In genomic region chr11:90664345-90664986, GRCm38 (mm10) we compare ENCODE assay signal across 9 mouse cellular contexts. TPM values are rescaled to one million over a fixed set of nuclear protein-coding genes. Genes with fewer than 3 reads are reported as not detected.
DNase-seq lines count a peak whose midpoint lies in the region; ATAC-seq and TF ChIP-seq lines count a peak whose summit lies in the region.
"Had no signal": no experiment of that assay in that cellular context is flagged by ENCODE, and none has a peak within 500 bp of the region (broad histone marks: within the 10 kb centered on the region; RNA-seq: fewer than 3 reads in every experiment).

No protein-coding gene starts in this region.

- H3K27me3 ChIP-seq in kidney, embryonic 15.5 days, result no peaks in the 10 kb centered on the region
- H3K27me3 ChIP-seq in limb, embryonic 14.5 days (ENCODE audit: control insufficient read depth, insufficient read depth, low read length), result no peaks in the 10 kb centered on the region
- no peaks in the 10 kb centered on the region for H3K27me3 ChIP-seq in small intestine, adult 2 months (ENCODE audit: control insufficient read depth, insufficient read depth, low read length)
- H3K27me3 ChIP-seq: Patski had no signal

- H3K9ac ChIP-seq in kidney, embryonic 15.5 days, result no peak overlapping the region
- H3K9ac ChIP-seq in limb, embryonic 14.5 days (ENCODE audit: low read depth, low read length, severe bottlenecking), result no peak overlapping the region

- peak; percentile 76 for ATAC-seq in kidney, embryonic 15.5 days (replicated peaks; ENCODE audit: low FRiP score)
- ATAC-seq in limb, embryonic 14.5 days (ENCODE audit: low FRiP score, low read depth), result no peak
- no peak for ATAC-seq in granulocyte monocyte progenitor cell, adult 5-6 weeks (replicated peaks; ENCODE audit: poor library complexity, severe bottlenecking)
- ATAC-seq: Patski had no signal

- H3K4me2 ChIP-seq in kidney, embryonic 15.5 days, result peak overlapping the region; percentile 32
- H3K4me2 ChIP-seq in limb, embryonic 14.5 days (replicated peaks; ENCODE audit: low read depth, low read length, severe bottlenecking), result peak overlapping the region; percentile 36

- no peak for DNase-seq in kidney, postnatal 36 days
- DNase-seq in limb, embryonic 14.5 days (ENCODE audit: low spot score), result no peak
- DNase-seq in adrenal gland, postnatal 25 days, result no peak
- no peak for DNase-seq in heart, adult 8-10 months (ENCODE audit: low spot score)

- H3K9me3 ChIP-seq in kidney, embryonic 15.5 days (replicated peaks), result no peaks in the 10 kb centered on the region
- no peaks in the 10 kb centered on the region for H3K9me3 ChIP-seq in limb, embryonic 14.5 days (ENCODE audit: control insufficient read depth, low read length)

- peak overlapping the region; percentile 78 for H3K27ac ChIP-seq in kidney, embryonic 15.5 days
- H3K27ac ChIP-seq in embryonic fibroblast, embryonic 13.5 days (ENCODE audit: insufficient read depth, low read length), result peak overlapping the region; percentile 82
- peak overlapping the region; percentile 84 for H3K27ac ChIP-seq in limb, embryonic 14.5 days (replicated peaks; ENCODE audit: low read depth, low read length)
- H3K27ac ChIP-seq in small intestine, adult 2 months (ENCODE audit: insufficient read depth, low read depth, low read length), result peak overlapping the region; percentile 39; the same call in 1 of the 2 replicates

- TF ChIP-seq POLR2A in embryonic fibroblast, embryonic 13.5 days (IDR thresholded peaks at IDR 0.05; ENCODE audit: low read depth, low read length), result no peak
- no peak for TF ChIP-seq POLR2A in limb, embryonic 14.5 days (IDR thresholded peaks at IDR 0.05; ENCODE audit: borderline replicate concordance, extremely low read depth, insufficient read depth, insufficient read length)
- TF ChIP-seq POLR2A in small intestine, adult 2 months (IDR thresholded peaks at IDR 0.05; ENCODE audit: low read depth, low read length), result no peak

- 4% methylated on average over 8 of the region's 8 CpGs for WGBS in kidney, embryonic 15.5 days
- WGBS in limb, embryonic 14.5 days, result 4% methylated on average over 7 of the region's 8 CpGs
- WGBS in small intestine, adult 2 months, result 26% methylated on average over 8 of the region's 8 CpGs

- no peak overlapping the region for H3K4me3 ChIP-seq in kidney, embryonic 15.5 days (replicated peaks)
- H3K4me3 ChIP-seq in embryonic fibroblast, embryonic 13.5 days (ENCODE audit: insufficient read depth, low read length), result no peak overlapping the region
- H3K4me3 ChIP-seq in limb, embryonic 14.5 days (replicated peaks; ENCODE audit: low read length), result no peak overlapping the region
- no peak overlapping the region for H3K4me3 ChIP-seq in small intestine, adult 2 months (ENCODE audit: low read depth, low read length)

- peaks cover 39% of the 10 kb centered on the region for H3K4me1 ChIP-seq in kidney, embryonic 15.5 days
- H3K4me1 ChIP-seq in embryonic fibroblast, embryonic 13.5 days (ENCODE audit: control insufficient read depth, insufficient read depth, low read length), result peaks cover 15% of the 10 kb centered on the region
- H3K4me1 ChIP-seq in limb, embryonic 14.5 days (ENCODE audit: control insufficient read depth, insufficient read depth, low read length), result peaks cover 34% of the 10 kb centered on the region
- peaks cover 29% of the 10 kb centered on the region; the same call in 1 of the 2 replicates for H3K4me1 ChIP-seq in small intestine, adult 2 months (ENCODE audit: control insufficient read depth, insufficient read depth, insufficient read length, low read length)

- peaks cover 32% of the 10 kb centered on the region for H3K36me3 ChIP-seq in kidney, embryonic 15.5 days
- H3K36me3 ChIP-seq in limb, embryonic 14.5 days (ENCODE audit: control insufficient read depth, insufficient read depth, low read length), result no peaks in the 10 kb centered on the region
- peaks cover 21% of the 10 kb centered on the region for H3K36me3 ChIP-seq in small intestine, adult 2 months (ENCODE audit: control insufficient read depth, insufficient read depth, low read length)

- TF ChIP-seq CTCF in embryonic fibroblast, embryonic 13.5 days (IDR thresholded peaks at IDR 0.05; ENCODE audit: borderline replicate concordance, insufficient read depth, low read length), result no peak
- TF ChIP-seq CTCF in small intestine, adult 2 months (IDR thresholded peaks at IDR 0.05; ENCODE audit: extremely low read depth, insufficient read length, insufficient replicate concordance, low read depth, low read length), result no peak

RNA-seq across cellular contexts. Expression of gene Tom1l1, which starts 23.7 kb away (rescaled TPM):
- 36.0 and 39.3 TPM in 2 replicates for polyA plus RNA-seq in kidney, embryonic 15.5 days (2015; fragmentation: Nextera tagmentation; extraction: Ambion mirVana)
- 27.1 and 36.7 TPM in 2 replicates for polyA plus RNA-seq in embryonic fibroblast, embryonic 13.5 days (2011; ENCODE audit: insufficient read length, low read depth, missing spikeins)
- 12.7 and 18.4 TPM in 2 replicates for polyA plus RNA-seq in limb, embryonic 14.5 days (2012; rRNA removed)
- 32.9 and 36.8 TPM in 2 replicates for polyA plus RNA-seq in limb, embryonic 14.5 days (2014; fragmentation: Nextera tagmentation; extraction: Ambion mirVana)
- 5.4 and 9.7 TPM in 2 replicates for polyA plus RNA-seq in small intestine, adult 2 months (2012; rRNA removed)
- total RNA-seq in adrenal gland, postnatal 25 days (2021), result 71.5 and 72.6 TPM in 2 replicates
- 2.4 and 4.2 TPM in 2 replicates for total RNA-seq in granulocyte monocyte progenitor cell, adult 5-6 weeks (2014; fragmentation: Nextera tagmentation)
- 7.2 and 16.2 TPM in 2 replicates for total RNA-seq in granulocyte monocyte progenitor cell, adult 5-6 weeks (2017)
- 10 to 100 TPM; 12.6 to 19.0 (median 16.4) TPM for total RNA-seq in heart, adult 8-10 months (2022)

RNA-seq across cellular contexts. Expression of gene Cox11, which starts 26.5 kb away (rescaled TPM):
- 37.5 and 38.5 TPM in 2 replicates for polyA plus RNA-seq in kidney, embryonic 15.5 days (2015; fragmentation: Nextera tagmentation; extraction: Ambion mirVana)
- 14.7 and 18.6 TPM in 2 replicates for polyA plus RNA-seq in embryonic fibroblast, embryonic 13.5 days (2011; ENCODE audit: insufficient read length, low read depth, missing spikeins)
- 33.7 and 34.9 TPM in 2 replicates for polyA plus RNA-seq in limb, embryonic 14.5 days (2012; rRNA removed)
- polyA plus RNA-seq in limb, embryonic 14.5 days (2014; fragmentation: Nextera tagmentation; extraction: Ambion mirVana), result 26.6 and 28.1 TPM in 2 replicates
- polyA plus RNA-seq in small intestine, adult 2 months (2012; rRNA removed), result 20.4 and 30.2 TPM in 2 replicates
- 21.4 and 25.7 TPM in 2 replicates for total RNA-seq in adrenal gland, postnatal 25 days (2021)
- total RNA-seq in granulocyte monocyte progenitor cell, adult 5-6 weeks (2014; fragmentation: Nextera tagmentation), result 8.4 and 19.9 TPM in 2 replicates
- total RNA-seq in granulocyte monocyte progenitor cell, adult 5-6 weeks (2017), result 12.2 and 20.3 TPM in 2 replicates
- 10 to 100 TPM; 19.4 to 23.1 (median 21.4) TPM for total RNA-seq in heart, adult 8-10 months (2022)

RNA-seq across cellular contexts. Expression of gene Stxbp4, which starts 26.6 kb away (rescaled TPM):
- 26.9 and 28.0 TPM in 2 replicates for polyA plus RNA-seq in kidney, embryonic 15.5 days (2015; fragmentation: Nextera tagmentation; extraction: Ambion mirVana)
- 21.9 and 23.3 TPM in 2 replicates for polyA plus RNA-seq in embryonic fibroblast, embryonic 13.5 days (2011; ENCODE audit: insufficient read length, low read depth, missing spikeins)
- polyA plus RNA-seq in limb, embryonic 14.5 days (2012; rRNA removed), result 11.1 and 12.1 TPM in 2 replicates
- polyA plus RNA-seq in limb, embryonic 14.5 days (2014; fragmentation: Nextera tagmentation; extraction: Ambion mirVana), result 21.8 and 26.9 TPM in 2 replicates
- 0.27 and 0.44 TPM in 2 replicates for polyA plus RNA-seq in small intestine, adult 2 months (2012; rRNA removed)
- 11.8 and 12.9 TPM in 2 replicates for total RNA-seq in adrenal gland, postnatal 25 days (2021)
- 5.6 and 6.4 TPM in 2 replicates for total RNA-seq in granulocyte monocyte progenitor cell, adult 5-6 weeks (2014; fragmentation: Nextera tagmentation)
- total RNA-seq in granulocyte monocyte progenitor cell, adult 5-6 weeks (2017), result 3.7 and 5.4 TPM in 2 replicates
- total RNA-seq in heart, adult 8-10 months (2022), result 1 to 10 TPM; 5.1 to 6.3 (median 5.3) TPM
